Mouse (Mus musculus): ENCODE data around the gene Rai1. TPM values are rescaled to one million over a fixed set of nuclear protein-coding genes. Genes with fewer than 3 reads are reported as not detected.

The Rai1 gene
- total RNA-seq (2023), result 96.5 TPM

DNA sequence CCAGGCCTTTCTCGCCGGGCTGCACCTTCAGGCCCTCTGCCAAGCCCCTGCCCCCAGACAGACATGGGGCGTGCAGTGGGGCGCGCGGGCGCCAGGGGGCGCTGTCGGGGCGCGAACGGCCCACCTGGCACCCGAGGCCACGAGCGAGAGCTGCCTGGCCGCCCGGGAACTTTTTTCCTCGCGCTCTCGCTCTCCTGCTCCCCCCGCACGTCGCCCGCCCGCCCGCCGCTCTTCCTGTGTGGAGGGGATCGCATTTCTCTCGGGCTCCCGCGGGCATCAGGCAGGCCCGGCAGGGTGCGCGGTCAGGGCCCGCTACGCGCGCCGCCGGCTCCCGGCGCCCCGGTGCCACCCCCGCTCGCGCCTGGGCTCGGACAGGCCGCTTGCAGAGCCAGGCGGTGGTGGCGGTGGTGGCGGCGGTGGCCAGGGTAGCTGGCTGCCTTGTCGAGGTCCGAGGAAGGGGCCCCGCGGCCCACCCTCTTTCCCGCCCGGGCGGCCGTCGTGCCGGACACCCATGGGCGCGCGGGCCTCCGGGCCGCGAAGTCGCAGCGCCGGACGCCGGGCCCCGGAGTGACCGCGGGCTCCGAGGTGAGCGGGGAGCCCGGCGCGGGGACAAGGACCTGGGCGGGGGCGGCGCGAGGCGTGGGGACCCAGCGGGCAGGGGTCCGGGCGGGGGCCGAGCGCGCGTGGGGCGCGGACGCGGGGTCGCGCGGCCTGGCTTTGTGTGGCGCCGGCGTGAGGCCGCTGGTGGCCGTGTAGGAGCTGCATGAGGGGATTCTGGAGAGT, at the start of gene Rai1:
Gene Rai1, plus strand, starts transcription at position 204 of the 783 bp plus-strand sequence.

DNA sequence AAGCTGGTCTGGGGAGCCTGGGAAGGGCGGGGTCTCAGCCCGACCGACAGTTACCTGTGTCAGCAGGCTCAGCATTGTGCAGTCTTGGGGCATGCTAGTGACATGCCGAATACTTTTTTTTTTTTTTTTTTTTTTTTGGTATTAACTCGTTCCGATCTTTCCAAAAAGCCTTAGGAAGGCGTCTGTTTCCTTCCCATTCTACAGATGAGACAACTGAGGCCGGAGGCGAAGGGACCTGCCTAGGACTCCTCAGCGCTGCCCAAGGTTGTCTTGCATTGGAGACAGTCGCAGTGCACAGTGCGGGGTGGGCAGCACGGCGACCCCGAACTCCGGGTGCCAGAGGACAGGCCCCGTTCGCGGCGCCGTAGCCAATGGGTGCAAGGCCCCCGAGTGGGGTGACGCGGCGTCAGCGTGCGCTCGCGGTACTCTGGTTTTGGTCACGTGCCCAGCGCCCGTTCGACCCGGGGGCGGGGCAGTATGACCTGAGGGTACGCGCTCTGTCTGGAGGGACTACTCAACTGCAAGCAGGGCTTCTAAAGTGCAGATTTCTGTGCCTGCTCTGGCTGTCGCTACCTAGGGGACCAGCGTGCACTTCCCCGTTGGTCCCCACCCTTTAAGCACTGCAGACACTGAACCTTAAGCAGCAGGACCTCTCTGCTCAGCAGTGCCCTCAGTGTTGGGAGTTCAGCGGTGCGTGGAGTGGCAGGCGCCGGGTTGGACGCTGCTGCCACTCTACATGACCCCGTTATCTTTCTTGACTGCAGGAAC, 117.8 kb downstream of the Rai1 start, which contains the start of gene Srebf1:
Gene Srebf1, minus strand, starts transcription at position 113 of the 768 bp plus-strand sequence.

Other genes with a start within 250 kb of the Rai1 start
- 7.4 TPM for gene Med9, start 156.8 kb upstream of the Rai1 start, total RNA-seq (2023)
- 2.8 TPM for gene Rasd1, start 140.1 kb upstream of the Rai1 start, total RNA-seq (2023)
- 2.7 TPM for gene Pemt, start 58.5 kb upstream of the Rai1 start, total RNA-seq (2023)
- 136 TPM for gene Srebf1, start 117.6 kb downstream of the Rai1 start, total RNA-seq (2023)
- 27.5 TPM for gene Tom1l2, start 247.9 kb downstream of the Rai1 start, total RNA-seq (2023)
- 0.40 TPM for gene Drc3, start 248.3 kb downstream of the Rai1 start, total RNA-seq (2023)

Data from CD8-positive naive resting alpha-beta T cell, adult 57 days (primary cell).